Mouse (Mus musculus) thymus, adult 2 months (tissue): Measurements from ENCODE around the gene Mybph.

Source experiments
- CTCF ChIP-seq: fragments of 200-500 bp; IDR thresholded peaks from 2 replicates; pipeline ENCODE4 v1.5.1; 2012; ENCODE audit warnings: mild to moderate bottlenecking, control low read depth, low read length, moderate library complexity, borderline replicate concordance; ENCODE audit not compliant: control insufficient read depth, poor library complexity, insufficient read depth; ENCODE audit errors: extremely low read depth
- POLR2A ChIP-seq: fragments of 200-500 bp; IDR thresholded peaks from 2 replicates; pipeline ENCODE4 v1.6.1; 2012; ENCODE audit warnings: mild to moderate bottlenecking, low read length, control low read depth, moderate library complexity; ENCODE audit not compliant: control insufficient read depth, poor library complexity, insufficient read depth; ENCODE audit errors: extremely low read depth

DNA sequence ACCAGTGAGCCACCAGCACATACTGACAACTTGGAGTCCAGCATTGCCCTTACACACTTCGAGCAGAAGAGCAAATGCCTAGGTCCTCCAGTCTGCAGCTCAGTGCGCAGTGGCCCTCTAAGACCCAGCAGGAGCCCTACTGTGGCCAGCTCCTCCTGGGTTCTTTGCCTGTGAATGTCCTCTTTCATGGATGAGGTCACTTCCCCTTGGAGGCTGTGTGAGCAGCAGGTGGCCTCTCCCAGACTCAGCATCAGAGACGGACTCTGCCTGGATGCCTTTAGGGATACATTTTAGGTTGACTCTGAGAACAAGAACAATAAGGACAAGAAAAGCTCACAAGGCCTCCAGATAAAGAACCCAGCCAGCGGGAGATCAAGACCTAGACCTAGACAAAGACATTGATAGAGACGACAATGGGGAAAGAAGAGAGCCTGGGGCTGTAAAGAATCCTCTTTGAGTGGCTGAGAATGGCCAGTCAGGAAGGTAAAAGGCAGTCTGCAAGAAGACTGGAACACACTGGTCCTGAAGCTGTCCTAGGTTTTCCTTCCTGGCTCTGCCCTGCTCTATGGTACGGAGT lies 17.0 kb downstream of the Mybph start:
- TF ChIP-seq POLR2A = no peak
- TF ChIP-seq CTCF = no peak
